Mouse (Mus musculus) testis, adult 2 months (tissue): ENCODE measurements around the gene Sema5a.

Source experiments
- CTCF ChIP-seq: fragments of 200-500 bp; IDR thresholded peaks from 2 replicates; pipeline ENCODE4 v1.5.1; 2012; ENCODE audit warnings: low read depth, mild to moderate bottlenecking, inconsistent platforms, low read length, moderate library complexity; ENCODE audit not compliant: control insufficient read depth, insufficient read depth, insufficient replicate concordance
- POLR2A ChIP-seq: fragments of 200-500 bp; IDR thresholded peaks from 2 replicates; pipeline ENCODE4 v1.6.1; 2012; ENCODE audit warnings: low read depth, mild to moderate bottlenecking, inconsistent platforms, low read length, moderate library complexity; ENCODE audit not compliant: control insufficient read depth

DNA sequence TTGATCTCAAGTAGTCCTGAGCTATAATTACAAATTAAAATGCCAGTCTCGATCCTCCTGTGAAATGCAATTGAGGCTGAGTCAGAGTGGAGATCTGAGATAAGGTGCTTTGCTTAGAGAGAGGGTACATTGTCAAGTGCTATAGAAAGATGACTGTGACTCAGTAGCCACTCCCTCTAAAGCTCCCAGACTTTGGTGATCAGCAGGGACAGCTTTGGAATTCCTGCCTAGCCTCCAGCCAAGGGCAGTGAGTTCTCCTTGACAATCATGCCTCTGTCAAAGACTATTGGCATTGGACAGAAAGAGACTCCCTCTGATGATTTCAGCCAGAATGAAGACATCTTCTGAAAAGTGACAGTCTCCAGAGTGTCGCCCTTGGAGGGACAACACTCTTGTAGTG is 88.8 kb downstream of the Sema5a start:
- TF ChIP-seq CTCF (no peak), POLR2A (no peak)
